Mouse (Mus musculus) MEL (cell line): Measurements from ENCODE around the gene Fuom. TPM values are rescaled to one million over a fixed set of nuclear protein-coding genes. Genes with fewer than 3 reads are reported as not detected.

Source experiments
- DNase-seq: peaks from one replicate; pipeline ENCODE4 v3.0.0; 2011; ENCODE audit warnings: low read depth, low spot score
- H3K27ac ChIP-seq: 2 replicates; pipeline ENCODE4 v1.5.1; 2012; ENCODE audit warnings: low read depth, mild to moderate bottlenecking, control low read depth, low read length, moderate library complexity; ENCODE audit not compliant: control insufficient read depth
- H3K27me3 ChIP-seq, 2 experiments: fragments of 150-350 bp in 1 of 2; sonication (generic) in 1 of 2; 2 replicates each; pipeline ENCODE4 v1.6.1; 2012; ENCODE audit warnings: low read length in 2 of 2, mild to moderate bottlenecking in 2 of 2, improper control_type of control experiment in 1 of 2, moderate library complexity in 1 of 2; ENCODE audit not compliant: insufficient read depth in 2 of 2, control insufficient read depth in 1 of 2
- H3K36me3 ChIP-seq, 2 experiments: 2 replicates each; pipeline ENCODE4 v1.6.1; 2012 to 2014; ENCODE audit warnings: low read length in 2 of 2, improper control_type of control experiment in 1 of 2, inconsistent platforms in 1 of 2, mild to moderate bottlenecking in 1 of 2; ENCODE audit not compliant: insufficient read depth in 2 of 2, control insufficient read depth in 1 of 2
- H3K4me1 ChIP-seq, 2 experiments: fragments of 150-350 bp in 1 of 2; sonication (generic) in 1 of 2; 2 replicates each; pipeline ENCODE4 v1.6.1; 2012; ENCODE audit warnings: low read length in 2 of 2, improper control_type of control experiment in 1 of 2, mild to moderate bottlenecking in 1 of 2; ENCODE audit not compliant: insufficient read depth in 2 of 2, control insufficient read depth in 1 of 2
- H3K4me3 ChIP-seq, 2 experiments: fragments of 150-350 bp in 1 of 2; sonication (generic) in 1 of 2; 2 replicates each; pipeline ENCODE4 v1.5.1; 2012; ENCODE audit warnings: low read depth in 2 of 2, low read length in 2 of 2, mild to moderate bottlenecking in 2 of 2, moderate library complexity in 2 of 2, control low read depth in 1 of 2, improper control_type of control experiment in 1 of 2; ENCODE audit not compliant: control insufficient read depth in 1 of 2, insufficient read depth in 1 of 2
- H3K79me2 ChIP-seq: 2 replicates; pipeline ENCODE4 v1.6.1; 2012; ENCODE audit warnings: mild to moderate bottlenecking, low read length, moderate library complexity; ENCODE audit not compliant: control insufficient read depth, poor library complexity, insufficient read depth
- H3K9ac ChIP-seq: 2 replicates; pipeline ENCODE4 v1.6.1; 2012; ENCODE audit warnings: low read depth, mild to moderate bottlenecking, control low read depth, low read length, moderate library complexity; ENCODE audit not compliant: control insufficient read depth, poor library complexity, severe bottlenecking
- H3K9me3 ChIP-seq: fragments of 150-350 bp; sonication (generic); replicated peaks from 2 replicates; pipeline ENCODE4 v1.6.1; 2012; ENCODE audit warnings: mild to moderate bottlenecking, low read length, improper control_type of control experiment, moderate library complexity; ENCODE audit not compliant: insufficient read depth
- BHLHE40 ChIP-seq: IDR thresholded peaks from 2 replicates; pipeline ENCODE4 v1.6.1; 2012; ENCODE audit warnings: low read depth, mild to moderate bottlenecking, inconsistent platforms, low read length, improper control_type of control experiment, borderline replicate concordance
- CHD1 ChIP-seq: IDR thresholded peaks from 2 replicates; pipeline ENCODE4 v1.6.1; 2012; ENCODE audit warnings: low read depth, mild to moderate bottlenecking, inconsistent platforms, low read length, improper control_type of control experiment
- CHD2 ChIP-seq: IDR thresholded peaks from 2 replicates; pipeline ENCODE4 v1.6.1; 2011; ENCODE audit warnings: low read length, improper control_type of control experiment
- CTCF ChIP-seq, 3 experiments: IDR thresholded peaks in 2 of 3; conservative IDR thresholded peaks in 1 of 3; 2 replicates each; pipeline ENCODE4 v1.5.1; 2011 to 2012; ENCODE audit warnings: low read length in 3 of 3, low read depth in 2 of 3, mild to moderate bottlenecking in 2 of 3, improper control_type of control experiment in 1 of 3, inconsistent platforms in 1 of 3, mixed read lengths in 1 of 3, moderate library complexity in 1 of 3; ENCODE audit not compliant: control insufficient read depth in 1 of 3, insufficient read depth in 1 of 3, poor library complexity in 1 of 3, severe bottlenecking in 1 of 3
- MAZ ChIP-seq: IDR thresholded peaks from 2 replicates; pipeline ENCODE4 v1.6.1; 2012; ENCODE audit warnings: low read depth, mild to moderate bottlenecking, inconsistent platforms, low read length, improper control_type of control experiment
- POLR2A ChIP-seq, 2 experiments: IDR thresholded peaks; 2 replicates each; pipeline ENCODE4 v1.6.1; 2011 to 2012; ENCODE audit warnings: low read length in 2 of 2, mild to moderate bottlenecking in 2 of 2, control low read depth in 1 of 2, improper control_type of control experiment in 1 of 2, low read depth in 1 of 2, moderate library complexity in 1 of 2; ENCODE audit not compliant: control insufficient read depth in 1 of 2, insufficient read depth in 1 of 2, poor library complexity in 1 of 2
- POLR2AphosphoS5 ChIP-seq: IDR thresholded peaks from 2 replicates; pipeline ENCODE4 v1.6.1; 2012; ENCODE audit warnings: low read depth, borderline replicate concordance, mild to moderate bottlenecking, inconsistent platforms, low read length, moderate library complexity, mixed read lengths
- RAD21 ChIP-seq: IDR thresholded peaks from 2 replicates; pipeline ENCODE4 v1.6.1; 2011; ENCODE audit warnings: mild to moderate bottlenecking, low read depth, low read length, improper control_type of control experiment
- SIN3A ChIP-seq: IDR thresholded peaks from 2 replicates; pipeline ENCODE4 v1.6.1; 2012; ENCODE audit warnings: low read length, improper control_type of control experiment, inconsistent platforms
- SMC3 ChIP-seq: IDR thresholded peaks from 2 replicates; pipeline ENCODE4 v1.6.1; 2011; ENCODE audit warnings: low read depth, low read length, improper control_type of control experiment
- TAL1 ChIP-seq: IDR thresholded peaks from 2 replicates; pipeline ENCODE4 v1.6.1; 2012; ENCODE audit warnings: mild to moderate bottlenecking, inconsistent platforms, low read length, moderate library complexity, mixed read lengths
- TCF12 ChIP-seq: IDR thresholded peaks from 2 replicates; pipeline ENCODE4 v1.6.1; 2014; ENCODE audit warnings: low read depth, mild to moderate bottlenecking, inconsistent platforms, low read length, improper control_type of control experiment, moderate library complexity
- UBTF ChIP-seq: IDR thresholded peaks from 2 replicates; pipeline ENCODE4 v1.6.1; 2012; ENCODE audit warnings: low read depth, mild to moderate bottlenecking, inconsistent platforms, low read length, improper control_type of control experiment, moderate library complexity, borderline replicate concordance; ENCODE audit not compliant: insufficient read depth
- USF1 ChIP-seq: IDR thresholded peaks from 2 replicates; pipeline ENCODE4 v1.6.1; 2014; ENCODE audit warnings: low read depth, mild to moderate bottlenecking, inconsistent platforms, low read length, improper control_type of control experiment, moderate library complexity
- ZC3H11A ChIP-seq: IDR thresholded peaks from 2 replicates; pipeline ENCODE4 v1.6.1; 2012; ENCODE audit warnings: low read depth, mild to moderate bottlenecking, inconsistent platforms, low read length, improper control_type of control experiment
- ZNF384 ChIP-seq: IDR thresholded peaks from 2 replicates; pipeline ENCODE4 v1.6.1; 2012; ENCODE audit warnings: low read depth, mild to moderate bottlenecking, inconsistent platforms, low read length, improper control_type of control experiment
- polyA plus RNA-seq, 2 experiments: library from polyadenylated mRNA; stranded (reverse) in 1 of 2; unstranded in 1 of 2; fragments of >175 nt in 1 of 2; fragments of >200 nt in 1 of 2; gene quantifications; 2 replicates each; pipeline versions ENCODE4 v1.2.1 to v1.2.4; 2012; ENCODE audit warnings: low replicate concordance in 2 of 2, low read depth in 1 of 2; ENCODE audit not compliant: insufficient read length in 2 of 2, insufficient read depth in 1 of 2, missing spikeins in 1 of 2
- total RNA-seq: library from RNA; depleted of rRNA; stranded (reverse); fragments of 300-350 nt; gene quantifications from 2 replicates; pipeline ENCODE4 v1.2.3, GENCODE M21; 2012; rRNA removed

Fuom gene
- total and polyA plus RNA-seq, 3 experiments, result 1.1 to 10.9 TPM; not detected in 1

GRCm38 (mm10) chr7:140047811-140048311, 54.4 kb downstream of the Fuom start:
- no peaks in the 10 kb centered on the region for H3K4me1 ChIP-seq
- no peak overlapping the region for H3K4me3 ChIP-seq
- TF ChIP-seq BHLHE40 (no peak), CHD1 (no peak), ZC3H11A (no peak), ZNF384 (no peak), POLR2A (IDR thresholded peaks at IDR 0.05; ENCODE audit: control insufficient read depth in 1 of 2, insufficient read depth in 1 of 2, low read depth in 1 of 2, low read length in 2 of 2, poor library complexity in 1 of 2) (no peak), MAZ (no peak), TCF12 (no peak), TAL1 (no peak), UBTF (no peak), USF1 (no peak), RAD21 (no peak), SIN3A (no peak), SMC3 (no peak), CHD2 (no peak), CTCF (IDR thresholded peaks at IDR 0.05 in 2 of 3, conservative IDR thresholded peaks at IDR 0.05 in 1 of 3; ENCODE audit: control insufficient read depth in 1 of 3, insufficient read depth in 1 of 3, low read depth in 2 of 3, low read length in 3 of 3, poor library complexity in 1 of 3, severe bottlenecking in 1 of 3) (no peak), POLR2AphosphoS5 (no peak)
- no peaks in the 10 kb centered on the region for H3K9me3 ChIP-seq
- H3K79me2 ChIP-seq, result no peaks in the 10 kb centered on the region
- H3K9ac ChIP-seq, result no peak overlapping the region
- H3K27ac ChIP-seq, result no peak overlapping the region
- peaks cover 2 to 4% of the 10 kb centered on the region in 2 experiments; a peak in 2 of 4 replicates for H3K27me3 ChIP-seq
- no peaks in the 10 kb centered on the region for H3K36me3 ChIP-seq
- DNase-seq, result no peak

Other genes with a start within 250 kb of the Fuom start
- gene Kndc1, start 207.7 kb downstream of the Fuom start, total RNA-seq, result 0.07 TPM in 1 of 2 replicates, not detected in the other
- gene Kndc1, start 207.7 kb downstream of the Fuom start, polyA plus RNA-seq, result not detected
- not detected in 2 replicates for gene Utf1, start 158.7 kb downstream of the Fuom start, total RNA-seq
- not detected for gene Utf1, start 158.7 kb downstream of the Fuom start, polyA plus RNA-seq
- not detected in 2 replicates for gene 6430531B16Rik, start 123.7 kb downstream of the Fuom start, total RNA-seq
- gene 6430531B16Rik, start 123.7 kb downstream of the Fuom start, polyA plus RNA-seq, result under 1 TPM in 1 of 2 experiments, not detected in 1; 0.13 TPM
- 0.39 and 0.75 TPM in 2 replicates for gene Adam8, start 109.9 kb downstream of the Fuom start, total RNA-seq
- under 1 TPM in 1 of 2 experiments, not detected in 1; 0.50 TPM for gene Adam8, start 109.9 kb downstream of the Fuom start, polyA plus RNA-seq
- gene Zfp511, start 66.0 kb downstream of the Fuom start, total RNA-seq, result 29.4 and 35.6 TPM in 2 replicates
- 10 to 100 TPM in 1 of 2 experiments, not detected in 1; 51.5 TPM for gene Zfp511, start 66.0 kb downstream of the Fuom start, polyA plus RNA-seq
- 27.0 and 27.1 TPM in 2 replicates for gene Tubgcp2, start 65.8 kb downstream of the Fuom start, total RNA-seq
- gene Tubgcp2, start 65.8 kb downstream of the Fuom start, polyA plus RNA-seq, result 10 to 100 TPM in 1 of 2 experiments, not detected in 1; 43.6 TPM
- not detected in 2 replicates for gene Msx3, start 53.4 kb downstream of the Fuom start, total RNA-seq
- gene Msx3, start 53.4 kb downstream of the Fuom start, polyA plus RNA-seq, result not detected
- not detected in 2 replicates for gene Caly, start 19.9 kb downstream of the Fuom start, total RNA-seq
- gene Caly, start 19.9 kb downstream of the Fuom start, polyA plus RNA-seq, result under 1 TPM in 1 of 2 experiments, not detected in 1; 0.11 TPM
- not detected in 2 replicates for gene Prap1, start 9.0 kb downstream of the Fuom start, total RNA-seq
- not detected for gene Prap1, start 9.0 kb downstream of the Fuom start, polyA plus RNA-seq
- gene Paox, start 13.4 kb upstream of the Fuom start, total RNA-seq, result 0.29 TPM in 1 of 2 replicates, not detected in the other
- under 1 TPM in 1 of 2 experiments, not detected in 1; 0.25 TPM for gene Paox, start 13.4 kb upstream of the Fuom start, polyA plus RNA-seq
- 22.8 and 30.3 TPM in 2 replicates for gene Echs1, start 14.0 kb upstream of the Fuom start, total RNA-seq
- 10 to 100 TPM in 1 of 2 experiments, not detected in 1; 47.7 TPM for gene Echs1, start 14.0 kb upstream of the Fuom start, polyA plus RNA-seq
- 10.8 and 18.1 TPM in 2 replicates for gene Mtg1, start 35.1 kb upstream of the Fuom start, total RNA-seq
- 10 to 100 TPM in 1 of 2 experiments, not detected in 1; 38.1 TPM for gene Mtg1, start 35.1 kb upstream of the Fuom start, polyA plus RNA-seq
- gene Sprn, start 52.4 kb upstream of the Fuom start, total RNA-seq, result not detected in 2 replicates
- gene Sprn, start 52.4 kb upstream of the Fuom start, polyA plus RNA-seq, result not detected
- not detected in 2 replicates for gene Olfr522, start 62.3 kb upstream of the Fuom start, total RNA-seq
- not detected for gene Olfr522, start 62.3 kb upstream of the Fuom start, polyA plus RNA-seq
- not detected in 2 replicates for gene Olfr523, start 70.8 kb upstream of the Fuom start, total RNA-seq
- not detected for gene Olfr523, start 70.8 kb upstream of the Fuom start, polyA plus RNA-seq
- gene Olfr524, start 103.5 kb upstream of the Fuom start, total RNA-seq, result not detected in 2 replicates
- gene Olfr524, start 103.5 kb upstream of the Fuom start, polyA plus RNA-seq, result not detected
- gene Cd163l1, start 115.8 kb upstream of the Fuom start, total RNA-seq, result not detected in 2 replicates
- gene Cd163l1, start 115.8 kb upstream of the Fuom start, polyA plus RNA-seq, result not detected
- gene 5830411N06Rik, start 144.8 kb upstream of the Fuom start, total RNA-seq, result not detected in 2 replicates
- gene 5830411N06Rik, start 144.8 kb upstream of the Fuom start, polyA plus RNA-seq, result not detected
- not detected in 2 replicates for gene Olfr525, start 218.4 kb upstream of the Fuom start, total RNA-seq
- gene Olfr525, start 218.4 kb upstream of the Fuom start, polyA plus RNA-seq, result under 1 TPM in 1 of 2 experiments, not detected in 1; 0.01 TPM
- not detected in 2 replicates for gene Olfr527, start 231.6 kb upstream of the Fuom start, total RNA-seq
- not detected for gene Olfr527, start 231.6 kb upstream of the Fuom start, polyA plus RNA-seq